Mouse (Mus musculus) brown adipose tissue, adult 24 weeks (tissue): Measurements from ENCODE around the gene H2-M3. TPM values are rescaled to one million over a fixed set of nuclear protein-coding genes. Genes with fewer than 3 reads are reported as not detected.

ENCODE experiments used
- H3K27ac ChIP-seq: fragments of 200-500 bp; replicated peaks from 2 replicates; pipeline ENCODE4 v1.5.1; 2012; ENCODE audit warnings: low read depth, mild to moderate bottlenecking, low read length
- H3K4me1 ChIP-seq: fragments of 200-500 bp; 2 replicates; pipeline ENCODE4 v1.6.1; 2012; ENCODE audit warnings: low read length, mixed read lengths; ENCODE audit not compliant: control insufficient read depth, insufficient read depth, insufficient read length
- H3K4me3 ChIP-seq: fragments of 200-500 bp; 2 replicates; pipeline ENCODE4 v1.5.1; 2012; ENCODE audit warnings: low read depth, mild to moderate bottlenecking, low read length, moderate library complexity; ENCODE audit not compliant: insufficient read depth
- polyA plus RNA-seq: library from polyadenylated mRNA; stranded (reverse); fragments of >200 nt; gene quantifications from 2 replicates; pipeline ENCODE4 v1.2.4, GENCODE M21; 2012; ENCODE audit not compliant: missing spikeins, insufficient read depth, insufficient read length

The H2-M3 gene
- polyA plus RNA-seq, 1 experiment, result 2.2 TPM

DNA sequence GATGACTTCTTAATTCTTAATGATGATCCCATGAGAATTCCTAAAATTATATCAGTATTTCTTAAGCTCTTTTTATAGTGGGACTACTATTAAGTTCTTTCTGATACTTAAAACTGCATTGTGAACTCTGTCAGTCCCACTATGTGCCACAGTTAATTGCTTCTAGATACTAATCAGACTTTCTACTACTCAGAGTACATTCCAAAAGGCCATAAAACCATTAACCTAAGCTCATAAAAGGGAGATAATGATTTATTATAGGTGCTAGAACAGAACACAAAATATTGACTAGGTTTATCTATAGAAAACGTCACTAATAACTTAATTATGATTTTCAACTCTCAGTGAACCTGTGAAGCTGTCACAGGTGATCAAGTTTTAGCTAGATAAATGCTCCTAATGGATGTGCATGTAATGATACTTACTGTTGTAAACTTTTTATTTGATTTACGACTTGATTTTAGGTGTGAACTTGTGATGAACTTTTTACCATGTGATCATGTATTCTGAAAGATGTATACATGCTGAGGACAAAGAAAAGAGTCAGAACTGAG lies 40.2 kb downstream of the H2-M3 start:
- H3K4me3 ChIP-seq, result no peak overlapping the region
- H3K4me1 ChIP-seq, result no peaks in the 10 kb centered on the region
- no peak overlapping the region for H3K27ac ChIP-seq

DNA sequence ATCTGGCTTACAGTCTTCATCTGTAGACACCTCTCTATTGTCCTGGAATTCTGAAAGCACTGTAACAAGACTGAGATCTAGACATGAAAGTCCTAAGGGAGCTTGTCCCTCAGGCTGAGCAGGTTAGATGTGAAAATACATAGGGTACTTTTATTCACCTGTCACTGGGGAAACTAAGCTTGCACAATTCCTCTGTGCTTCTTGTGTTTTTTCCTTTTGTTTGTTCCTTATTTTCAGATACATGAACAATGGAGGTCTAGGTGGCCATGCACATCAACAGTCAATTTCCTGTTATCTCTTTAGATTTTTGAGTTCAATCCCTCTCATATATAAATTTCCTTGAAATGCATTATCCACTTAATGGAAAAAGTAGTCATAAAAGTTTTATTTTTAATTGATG lies 46.9 kb downstream of the H2-M3 start, which contains the start of gene Olfr102:
Gene Olfr102, minus strand, starts transcription at position 101 of the 400 bp plus-strand sequence.
- no peak within 1 kb of the TSS for H3K27ac ChIP-seq
- H3K4me1 ChIP-seq, result no peaks in the 10 kb centered on the region
- H3K4me3 ChIP-seq, result no peak within 1 kb of the TSS

Other genes with a start within 250 kb of the H2-M3 start
- gene Mog, start 246.8 kb upstream of the H2-M3 start, polyA plus RNA-seq, result not detected in 2 replicates
- 3.8 and 4.5 TPM in 2 replicates for gene Gabbr1, start 224.3 kb upstream of the H2-M3 start, polyA plus RNA-seq
- not detected in 2 replicates for gene Olfr90, start 181.7 kb upstream of the H2-M3 start, polyA plus RNA-seq
- not detected in 2 replicates for gene Olfr91, start 171.9 kb upstream of the H2-M3 start, polyA plus RNA-seq
- not detected in 2 replicates for gene Olfr92, start 150.1 kb upstream of the H2-M3 start, polyA plus RNA-seq
- not detected in 2 replicates for gene Olfr93, start 108.7 kb upstream of the H2-M3 start, polyA plus RNA-seq
- 2.6 and 2.9 TPM in 2 replicates for gene Ubd, start 76.3 kb upstream of the H2-M3 start, polyA plus RNA-seq
- gene Olfr94, start 69.2 kb upstream of the H2-M3 start, polyA plus RNA-seq, result not detected in 2 replicates
- gene Olfr95, start 57.1 kb upstream of the H2-M3 start, polyA plus RNA-seq, result not detected in 2 replicates
- not detected in 2 replicates for gene Olfr96, start 50.1 kb upstream of the H2-M3 start, polyA plus RNA-seq
- not detected in 2 replicates for gene Olfr97, start 32.9 kb upstream of the H2-M3 start, polyA plus RNA-seq
- gene Olfr98, start 6.5 kb upstream of the H2-M3 start, polyA plus RNA-seq, result not detected in 2 replicates
- not detected in 2 replicates for gene Olfr99, start 13.2 kb downstream of the H2-M3 start, polyA plus RNA-seq
- not detected in 2 replicates for gene Olfr101, start 34.1 kb downstream of the H2-M3 start, polyA plus RNA-seq
- gene Olfr102, start 46.8 kb downstream of the H2-M3 start, polyA plus RNA-seq, result not detected in 2 replicates
- gene Olfr103, start 69.5 kb downstream of the H2-M3 start, polyA plus RNA-seq, result not detected in 2 replicates
- gene Olfr104-ps, start 89.4 kb downstream of the H2-M3 start, polyA plus RNA-seq, result not detected in 2 replicates
- gene Olfr105-ps, start 108.8 kb downstream of the H2-M3 start, polyA plus RNA-seq, result not detected in 2 replicates
- gene Olfr106-ps, start 120.2 kb downstream of the H2-M3 start, polyA plus RNA-seq, result not detected in 2 replicates
- not detected in 2 replicates for gene Olfr107, start 129.0 kb downstream of the H2-M3 start, polyA plus RNA-seq
- gene Olfr108, start 175.3 kb downstream of the H2-M3 start, polyA plus RNA-seq, result not detected in 2 replicates
- gene Olfr109, start 188.7 kb downstream of the H2-M3 start, polyA plus RNA-seq, result not detected in 2 replicates
- not detected in 2 replicates for gene H2-M2, start 213.3 kb downstream of the H2-M3 start, polyA plus RNA-seq
- not detected in 2 replicates for gene Olfr110, start 222.2 kb downstream of the H2-M3 start, polyA plus RNA-seq
- not detected in 2 replicates for gene Olfr111, start 237.8 kb downstream of the H2-M3 start, polyA plus RNA-seq